Mouse (Mus musculus): ENCODE results near the gene Mynn.

Gene Mynn

GRCm38 (mm10) chr3:30610930-30611329, 9.1 kb downstream of the Mynn start:
- in situ Hi-C loops (cut with MboI; ENCODE audit: low pct_unique_long_range_greater_than_20kb in 1 of 2, low sequenced_read_pairs in 2 of 2, unreplicated experiment in 1 of 2): no loop called here

GRCm38 (mm10) chr3:30620132-30620531, 18.3 kb downstream of the Mynn start:
- in situ Hi-C loops (cut with MboI; ENCODE audit: low pct_unique_long_range_greater_than_20kb in 1 of 2, low sequenced_read_pairs in 2 of 2, unreplicated experiment in 1 of 2): no loop called here

GRCm38 (mm10) chr3:30633681-30634080, 31.8 kb downstream of the Mynn start:
- in situ Hi-C loops (cut with MboI; ENCODE audit: low pct_unique_long_range_greater_than_20kb in 1 of 2, low sequenced_read_pairs in 2 of 2, unreplicated experiment in 1 of 2): no loop called here

GRCm38 (mm10) chr3:30635629-30636028, 33.8 kb downstream of the Mynn start:
- in situ Hi-C loops (cut with MboI; ENCODE audit: low pct_unique_long_range_greater_than_20kb in 1 of 2, low sequenced_read_pairs in 2 of 2, unreplicated experiment in 1 of 2): no loop called here

- in situ Hi-C loops (cut with MboI; ENCODE audit: low pct_unique_long_range_greater_than_20kb in 1 of 2, low sequenced_read_pairs in 2 of 2, unreplicated experiment in 1 of 2): no loop called here
Observed at GRCm38 (mm10) chr3:30644207-30644606, 42.3 kb downstream of the Mynn start, which contains the start of gene Lrriq4. Gene Lrriq4 (plus strand): TSS chr3:30644507.

- in situ Hi-C loops (cut with MboI; ENCODE audit: low pct_unique_long_range_greater_than_20kb in 1 of 2, low sequenced_read_pairs in 2 of 2, unreplicated experiment in 1 of 2): no loop called here
Observed at GRCm38 (mm10) chr3:30646761-30647160, 44.9 kb downstream of the Mynn start.

GRCm38 (mm10) chr3:30647440-30648090, 45.7 kb downstream of the Mynn start, which contains the start of gene Lrrc34:
Gene Lrrc34 (minus strand): TSS chr3:30647869.
- in situ Hi-C loops (cut with MboI; ENCODE audit: low pct_unique_long_range_greater_than_20kb in 1 of 2, low sequenced_read_pairs in 2 of 2, unreplicated experiment in 1 of 2): no loop called here

- in situ Hi-C loops (cut with MboI; ENCODE audit: low pct_unique_long_range_greater_than_20kb in 1 of 2, low sequenced_read_pairs in 2 of 2, unreplicated experiment in 1 of 2): no loop called here
Observed at GRCm38 (mm10) chr3:30648466-30648865, 46.6 kb downstream of the Mynn start.

GRCm38 (mm10) chr3:30650062-30650841, 48.4 kb downstream of the Mynn start:
- in situ Hi-C loops (cut with MboI; ENCODE audit: low pct_unique_long_range_greater_than_20kb in 1 of 2, low sequenced_read_pairs in 2 of 2, unreplicated experiment in 1 of 2): no loop called here

GRCm38 (mm10) chr3:30655937-30656336, 54.1 kb downstream of the Mynn start:
- in situ Hi-C loops (cut with MboI; ENCODE audit: low pct_unique_long_range_greater_than_20kb in 1 of 2, low sequenced_read_pairs in 2 of 2, unreplicated experiment in 1 of 2): no loop called here

GRCm38 (mm10) chr3:30658486-30658885, 56.6 kb downstream of the Mynn start:
- in situ Hi-C loops (cut with MboI; ENCODE audit: low pct_unique_long_range_greater_than_20kb in 1 of 2, low sequenced_read_pairs in 2 of 2, unreplicated experiment in 1 of 2): no loop called here

All from mouse embryonic stem cell (cell line).